Comparison of ENCODE assay signal across 17 mouse cellular contexts in genomic region chr6:104808526-104808925, GRCm38 (mm10).
DNase-seq lines count a peak whose midpoint lies in the region; ATAC-seq and TF ChIP-seq lines count a peak whose summit lies in the region.
"Had no signal": no experiment of that assay in that cellular context is flagged by ENCODE, and none has a peak within 500 bp of the region (broad histone marks: within the 10 kb centered on the region; RNA-seq: fewer than 3 reads in every experiment).

No protein-coding gene starts in this region.

- no peak overlapping the region for H3K4me2 ChIP-seq in forebrain, embryonic 12.5 days
- H3K4me2 ChIP-seq in forebrain, embryonic 15.5 days (replicated peaks): no peak overlapping the region
- H3K4me2 ChIP-seq in liver, embryonic 12.5 days: no peak overlapping the region
- no peak overlapping the region for H3K4me2 ChIP-seq in forebrain, postnatal 0 days (ENCODE audit: low read depth)
- H3K4me2 ChIP-seq: limb, embryonic 12.5 days; lung, embryonic 14.5 days had no signal

- H3K27ac ChIP-seq in forebrain, embryonic 12.5 days: no peak overlapping the region
- H3K27ac ChIP-seq in forebrain, embryonic 15.5 days (replicated peaks): no peak overlapping the region
- no peak overlapping the region for H3K27ac ChIP-seq in liver, embryonic 12.5 days
- no peak overlapping the region for H3K27ac ChIP-seq in forebrain, postnatal 0 days (ENCODE audit: low read depth, low read length)
- H3K27ac ChIP-seq: heart, embryonic 10.5 days; limb, embryonic 12.5 days; stomach, postnatal 0 days had no signal

- no peaks in the 10 kb centered on the region for H3K27me3 ChIP-seq in forebrain, embryonic 12.5 days
- no peaks in the 10 kb centered on the region for H3K27me3 ChIP-seq in forebrain, embryonic 15.5 days
- H3K27me3 ChIP-seq in liver, embryonic 12.5 days (replicated peaks): no peaks in the 10 kb centered on the region
- H3K27me3 ChIP-seq in forebrain, postnatal 0 days (ENCODE audit: insufficient read depth, low read length): no peaks in the 10 kb centered on the region
- H3K27me3 ChIP-seq: limb, embryonic 12.5 days had no signal

- H3K4me1 ChIP-seq in forebrain, embryonic 12.5 days: no peaks in the 10 kb centered on the region
- H3K4me1 ChIP-seq in forebrain, embryonic 15.5 days: peaks cover 9% of the 10 kb centered on the region; the same call in 1 of the 2 replicates
- H3K4me1 ChIP-seq in liver, embryonic 12.5 days: no peaks in the 10 kb centered on the region
- H3K4me1 ChIP-seq in forebrain, postnatal 0 days (ENCODE audit: insufficient read depth): no peaks in the 10 kb centered on the region
- H3K4me1 ChIP-seq: limb, embryonic 12.5 days had no signal

- H3K9ac ChIP-seq in forebrain, embryonic 12.5 days: no peak overlapping the region
- no peak overlapping the region for H3K9ac ChIP-seq in forebrain, embryonic 15.5 days (replicated peaks)
- no peak overlapping the region for H3K9ac ChIP-seq in liver, embryonic 12.5 days
- H3K9ac ChIP-seq in forebrain, postnatal 0 days: no peak overlapping the region
- H3K9ac ChIP-seq: limb, embryonic 12.5 days; lung, embryonic 14.5 days had no signal

- H3K4me3 ChIP-seq in forebrain, embryonic 12.5 days (replicated peaks): no peak overlapping the region
- H3K4me3 ChIP-seq in forebrain, embryonic 15.5 days: no peak overlapping the region
- no peak overlapping the region for H3K4me3 ChIP-seq in liver, embryonic 12.5 days
- no peak overlapping the region for H3K4me3 ChIP-seq in forebrain, postnatal 0 days (ENCODE audit: low read depth, low read length)
- H3K4me3 ChIP-seq: erythroblast, embryonic 14.5 days; heart, embryonic 10.5 days; limb, embryonic 12.5 days had no signal

- ATAC-seq in forebrain, embryonic 12.5 days (ENCODE audit: low FRiP score): peak; percentile 71; the same call in 1 of the 2 replicates
- no peak for ATAC-seq in forebrain, embryonic 15.5 days (replicated peaks)
- 0 out of 2 replicates have a peak, but pooled peaks have one; percentile 46 for ATAC-seq in liver, embryonic 12.5 days
- ATAC-seq in forebrain, postnatal 0 days: no peak; the same call in 1 of the 2 replicates
- ATAC-seq: intestine, embryonic 16.5 days had no signal

- H3K36me3 ChIP-seq in forebrain, embryonic 12.5 days (replicated peaks): no peaks in the 10 kb centered on the region
- no peaks in the 10 kb centered on the region for H3K36me3 ChIP-seq in forebrain, embryonic 15.5 days
- H3K36me3 ChIP-seq in liver, embryonic 12.5 days: no peaks in the 10 kb centered on the region
- no peaks in the 10 kb centered on the region for H3K36me3 ChIP-seq in forebrain, postnatal 0 days (ENCODE audit: insufficient read depth)
- H3K36me3 ChIP-seq: heart, embryonic 10.5 days; limb, embryonic 12.5 days had no signal

- no peak for TF ChIP-seq CTCF in forebrain, postnatal 0 days (IDR thresholded peaks at IDR 0.05; ENCODE audit: low read depth)

- WGBS in forebrain, embryonic 12.5 days: 39% methylated on average over 4 of the region's 4 CpGs
- 23% methylated on average over 4 of the region's 4 CpGs for WGBS in forebrain, embryonic 15.5 days
- 29% methylated on average over 4 of the region's 4 CpGs for WGBS in liver, embryonic 12.5 days (ENCODE audit: insufficient replicate concordance)
- WGBS in forebrain, postnatal 0 days: 19% methylated on average over 4 of the region's 4 CpGs

- no peak for DNase-seq in liver
- peak; percentile 65 for DNase-seq in brain, adult 2 months (ENCODE audit: low read depth, low spot score)
- peak; percentile 24 for DNase-seq in forebrain, postnatal 0 days
- DNase-seq in spleen, adult 12 weeks (ENCODE audit: low spot score): no peak
- DNase-seq: adrenal gland, postnatal 14 days; B cell, adult 2 months; heart, postnatal 36 days; kidney, postnatal 10 days; lung, embryonic 14.5 days had no signal

- no peaks in the 10 kb centered on the region for H3K9me3 ChIP-seq in forebrain, embryonic 12.5 days
- H3K9me3 ChIP-seq in forebrain, embryonic 15.5 days: no peaks in the 10 kb centered on the region
- H3K9me3 ChIP-seq in liver, embryonic 12.5 days (replicated peaks): no peaks in the 10 kb centered on the region
- no peaks in the 10 kb centered on the region for H3K9me3 ChIP-seq in forebrain, postnatal 0 days (ENCODE audit: low read length)
- H3K9me3 ChIP-seq: heart, embryonic 10.5 days; limb, embryonic 12.5 days had no signal

Comparison
In these comparisons a context has a peak if more than half of its experiments do, and no peak if none do; other contexts are left out.
1. ATAC-seq: peak in forebrain, embryonic 12.5 days (single experiment) and liver, embryonic 12.5 days (single experiment); none in forebrain, embryonic 15.5 days (single experiment) and forebrain, postnatal 0 days (single experiment).
2. DNase-seq: peak in brain, adult 2 months (single experiment) and forebrain, postnatal 0 days (single experiment); none in liver (single experiment) and spleen, adult 12 weeks (single experiment).